Mouse (Mus musculus): ENCODE results near the gene Vmn1r62.
"Not testable (repeated sequence)": the region's sequence is repeated elsewhere in the genome, so short reads cannot be mapped to it uniquely, and the experiment has no call there.

DNA sequence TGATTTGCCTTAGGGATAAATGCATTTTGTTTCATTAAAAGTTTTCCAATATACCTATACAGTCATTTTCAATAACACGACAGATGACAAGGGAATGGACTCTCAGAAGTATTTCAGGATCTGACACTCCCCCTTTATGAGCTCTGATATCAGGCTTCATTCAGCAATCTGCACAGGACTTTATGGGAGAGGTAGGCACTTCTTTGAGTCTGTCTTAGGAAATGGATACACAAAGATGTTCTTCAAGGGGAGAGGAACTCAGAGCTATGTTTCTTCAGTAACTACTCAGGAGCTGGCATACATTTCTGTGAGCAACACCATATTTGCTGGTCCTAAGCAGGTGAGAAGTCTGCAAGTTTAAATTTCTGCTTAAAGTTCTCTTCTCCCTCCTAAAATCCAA is at the start of gene Vmn1r62:
- TF ChIP-seq CTCF (IDR thresholded peaks at IDR 0.05 in 2 of 3, conservative IDR thresholded peaks at IDR 0.05 in 1 of 3; ENCODE audit: control insufficient read depth in 1 of 3, insufficient read depth in 1 of 3, low read depth in 2 of 3, low read length in 3 of 3, poor library complexity in 1 of 3, severe bottlenecking in 1 of 3); ZMIZ1 (IDR thresholded peaks at IDR 0.05; ENCODE audit: low read depth, low read length); POLR2A (IDR thresholded peaks at IDR 0.05; ENCODE audit: control insufficient read depth in 1 of 2, insufficient read depth in 1 of 2, low read depth in 1 of 2, low read length in 2 of 2, poor library complexity in 1 of 2); POLR2AphosphoS2 (IDR thresholded peaks at IDR 0.05; ENCODE audit: low read length); RCOR1 (IDR thresholded peaks at IDR 0.05; ENCODE audit: low read depth, low read length); ETS1 (IDR thresholded peaks at IDR 0.05; ENCODE audit: low read depth, low read length): not testable (repeated sequence)
